Mouse (Mus musculus) hindbrain, postnatal 0 days (tissue): ENCODE data around the gene Pard3. TPM values are rescaled to one million over a fixed set of nuclear protein-coding genes. Genes with fewer than 3 reads are reported as not detected.

Source experiments
- ATAC-seq: fragments of 200-750 bp; cut with Nextera tagmentation; 2 replicates; pipeline ENCODE4 v1.8.0; 2017; ENCODE audit warnings: mild to moderate bottlenecking, moderate TSS enrichment, moderate library complexity
- DNase-seq: peaks from one replicate; pipeline ENCODE4 v3.0.0-alpha.2; 2015; ENCODE audit warnings: low spot score
- H3K27ac ChIP-seq: fragments of 300-500 bp; sonication (generic); 2 replicates; pipeline ENCODE4 v1.5.1; 2014; ENCODE audit warnings: mild to moderate bottlenecking
- H3K27me3 ChIP-seq: fragments of 300-500 bp; sonication (generic); 2 replicates; pipeline ENCODE4 v1.6.1; 2014; ENCODE audit warnings: low read length, mixed read lengths; ENCODE audit not compliant: insufficient read depth
- H3K36me3 ChIP-seq: fragments of 300-500 bp; sonication (generic); 2 replicates; pipeline ENCODE4 v1.6.1; 2014; ENCODE audit warnings: low read length, mixed read lengths; ENCODE audit not compliant: insufficient read depth
- H3K4me1 ChIP-seq: fragments of 300-500 bp; sonication (generic); 2 replicates; pipeline ENCODE4 v1.6.1; 2014; ENCODE audit warnings: antibody characterized with exemption, low read length, mixed read lengths; ENCODE audit not compliant: insufficient read depth
- H3K4me2 ChIP-seq: fragments of 300-500 bp; sonication (generic); 2 replicates; pipeline ENCODE4 v1.6.1; 2014; ENCODE audit warnings: low read depth, mild to moderate bottlenecking, low read length, moderate library complexity, mixed read lengths
- H3K4me3 ChIP-seq: fragments of 300-500 bp; sonication (generic); 2 replicates; pipeline ENCODE4 v1.5.1; 2014; ENCODE audit warnings: low read length
- H3K9ac ChIP-seq: fragments of 300-500 bp; sonication (generic); replicated peaks from 2 replicates; pipeline ENCODE4 v1.6.1; 2014; ENCODE audit warnings: mild to moderate bottlenecking, low read length, moderate library complexity, mixed read lengths
- H3K9me3 ChIP-seq: fragments of 300-500 bp; sonication (generic); 2 replicates; pipeline ENCODE4 v1.6.1; 2016; ENCODE audit warnings: low read length, mixed read lengths
- CTCF ChIP-seq: IDR thresholded peaks from 2 replicates; pipeline ENCODE4 v1.5.1; 2016; ENCODE audit warnings: antibody characterized with exemption, control low read depth, low read depth
- WGBS: fragments of 180-500 bp; shearing (Covaris S2); extraction: QIAGEN DNeasy Blood & Tissue Kit; methylation state at CpG from one replicate; pipeline ENCODE4 v1.1.7; 2014; 5-methylcytosine and 5-hydroxymethylcytosine counted together
- polyA plus RNA-seq: library from polyadenylated mRNA; unstranded; fragments of >200 nt; fragmentation: Nextera tagmentation; extraction: Ambion mirVana; gene quantifications from 2 replicates; pipeline ENCODE4 v1.2.1, GENCODE M21; 2015
- total RNA-seq: library from RNA; depleted of rRNA; stranded (reverse); fragments of >200 nt; gene quantifications from 2 replicates; pipeline ENCODE4 v1.2.3, GENCODE M21; 2014; rRNA removed

The Pard3 gene
- total and polyA plus RNA-seq, 2 experiments from 2014 or later = 11.9 to 29.3 TPM

DNA sequence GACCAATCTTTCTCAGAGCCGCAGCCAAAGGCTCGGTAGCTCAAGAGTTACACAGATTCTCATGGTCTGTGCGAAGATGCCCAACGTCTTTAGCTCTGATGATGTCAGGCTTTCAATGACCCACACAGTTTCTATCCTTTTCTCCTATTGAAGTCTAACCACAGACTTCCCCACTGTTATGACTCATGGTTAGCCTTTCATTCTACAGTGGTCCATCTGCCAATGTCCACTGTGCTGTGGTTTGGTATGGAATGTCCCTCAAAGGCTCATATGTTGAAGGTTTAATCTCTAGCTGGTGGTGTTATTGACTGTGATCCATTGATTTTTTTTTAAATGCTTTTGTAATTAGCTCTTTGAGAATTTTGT lies 575.4 kb downstream of the Pard3 start:
- no peak overlapping the region for H3K4me2 ChIP-seq
- no peak overlapping the region for H3K9ac ChIP-seq
- ATAC-seq = no peak
- no peak for TF ChIP-seq CTCF
- no peaks in the 10 kb centered on the region for H3K4me1 ChIP-seq
- DNase-seq = no peak
- no peaks in the 10 kb centered on the region for H3K36me3 ChIP-seq
- H3K27ac ChIP-seq = no peak overlapping the region
- no peaks in the 10 kb centered on the region for H3K9me3 ChIP-seq
- no peaks in the 10 kb centered on the region for H3K27me3 ChIP-seq
- WGBS = 84% methylated on average over 4 of the region's 4 CpGs
- no peak overlapping the region for H3K4me3 ChIP-seq

DNA sequence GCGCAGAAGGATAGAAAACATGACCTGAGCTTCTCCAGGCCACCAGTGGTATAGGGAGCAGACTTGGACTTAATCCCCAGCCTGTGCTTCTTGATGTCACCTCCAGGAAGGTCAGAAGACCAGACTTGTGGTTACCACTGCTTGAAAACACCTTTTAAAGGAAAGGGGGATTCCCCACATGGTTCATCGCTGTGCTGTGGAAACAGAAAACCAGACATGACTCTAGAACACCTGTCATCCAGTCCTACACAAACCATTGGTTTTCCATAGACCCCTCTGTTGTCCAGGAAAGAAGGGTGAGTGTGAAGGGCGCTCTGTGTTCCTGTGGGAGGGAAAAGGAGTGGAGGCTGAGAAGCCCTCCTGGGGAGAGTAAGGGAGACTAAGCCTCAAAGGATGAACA lies 591.9 kb downstream of the Pard3 start:
- DNase-seq (no peak), ATAC-seq (no peak)
- Histone ChIP-seq H3K36me3 (no peaks in the 10 kb centered on the region), H3K4me3 (no peak overlapping the region), H3K27me3 (no peaks in the 10 kb centered on the region), H3K4me1 (no peaks in the 10 kb centered on the region), H3K4me2 (no peak overlapping the region), H3K27ac (no peak overlapping the region), H3K9me3 (no peaks in the 10 kb centered on the region), H3K9ac (no peak overlapping the region)
- 98% methylated on average over 3 of the region's 3 CpGs for WGBS
- no peak for TF ChIP-seq CTCF

Other genes with a start within 250 kb of the Pard3 start
- gene Tomm20, start 118.0 kb upstream of the Pard3 start, total RNA-seq = 125 and 141 TPM in 2 replicates
- gene Tomm20, start 118.0 kb upstream of the Pard3 start, polyA plus RNA-seq = 224 and 232 TPM in 2 replicates
- 9.8 and 10.4 TPM in 2 replicates for gene Rbm34, start 92.8 kb upstream of the Pard3 start, total RNA-seq
- 28.3 and 29.0 TPM in 2 replicates for gene Rbm34, start 92.8 kb upstream of the Pard3 start, polyA plus RNA-seq